Mouse (Mus musculus) bone marrow macrophage, adult 2 months (primary cell): ENCODE results near the gene Dnah8. TPM values are rescaled to one million over a fixed set of nuclear protein-coding genes. Genes with fewer than 3 reads are reported as not detected.

Experiments
- H3K27ac ChIP-seq: 2 replicates; pipeline ENCODE4 v1.5.1; 2012; ENCODE audit warnings: low read depth, low read length; ENCODE audit not compliant: insufficient read depth
- H3K4me1 ChIP-seq: 2 replicates; pipeline ENCODE4 v1.6.1; 2012; ENCODE audit warnings: low read length; ENCODE audit not compliant: control insufficient read depth, insufficient read depth
- H3K4me3 ChIP-seq: 2 replicates; pipeline ENCODE4 v1.5.1; 2012; ENCODE audit warnings: mild to moderate bottlenecking, low read length, moderate library complexity; ENCODE audit not compliant: insufficient read depth
- CTCF ChIP-seq: IDR thresholded peaks from 2 replicates; pipeline ENCODE4 v1.5.1; 2012; ENCODE audit warnings: low read depth, mild to moderate bottlenecking, low read length, moderate library complexity
- POLR2A ChIP-seq: IDR thresholded peaks from 2 replicates; pipeline ENCODE4 v1.6.1; 2012; ENCODE audit warnings: mild to moderate bottlenecking, low read depth, low read length, borderline replicate concordance
- polyA plus RNA-seq: library from polyadenylated mRNA; stranded (reverse); fragments of >200 nt; gene quantifications from 2 replicates; pipeline ENCODE4 v1.2.4, GENCODE M21; 2012; ENCODE audit not compliant: missing spikeins, insufficient read depth, insufficient read length

Dnah8 gene
- polyA plus RNA-seq, 1 experiment = 0.64 TPM

DNA sequence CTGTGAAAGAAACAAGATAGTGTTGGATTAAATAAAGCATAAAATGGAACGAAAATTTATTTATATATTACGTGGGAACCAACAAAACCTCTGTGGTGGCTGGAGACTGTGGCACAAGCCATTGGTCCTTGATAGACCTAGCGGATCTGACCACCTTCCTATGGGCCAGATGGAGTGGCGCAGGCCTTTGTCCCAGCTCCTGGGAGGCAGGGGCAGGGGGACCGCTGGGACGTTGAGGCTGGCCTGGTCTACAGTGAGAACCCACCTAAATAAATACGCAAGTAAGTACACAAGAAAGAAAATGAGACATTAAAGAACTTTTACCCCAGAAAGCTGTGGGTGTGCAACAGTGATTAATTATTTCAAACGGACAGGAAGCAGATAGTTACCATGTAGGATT lies 156.9 kb downstream of the Dnah8 start:
- Histone ChIP-seq H3K27ac (no peak overlapping the region), H3K4me1 (no peaks in the 10 kb centered on the region), H3K4me3 (no peak overlapping the region)
- TF ChIP-seq CTCF (no peak), POLR2A (no peak)

DNA sequence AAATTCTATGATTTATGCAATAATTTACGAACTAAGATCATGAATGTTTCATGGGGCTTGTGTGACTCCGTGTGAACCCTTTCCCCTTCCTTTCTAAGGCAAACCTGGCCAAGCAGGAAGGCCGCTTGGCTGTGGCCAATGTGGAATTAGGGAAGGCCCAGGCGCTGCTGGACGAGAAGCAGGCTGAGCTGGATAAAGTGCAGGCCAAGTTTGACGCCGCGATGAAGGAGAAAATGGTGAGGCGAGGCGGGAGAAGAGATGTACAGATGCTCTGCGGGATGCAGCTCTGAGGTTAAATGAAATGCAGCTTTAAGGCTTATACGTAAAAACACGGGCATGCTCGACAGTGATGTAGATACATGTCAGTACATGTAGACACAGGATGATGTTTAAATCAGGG lies 158.1 kb downstream of the Dnah8 start:
- TF ChIP-seq CTCF (no peak), POLR2A (no peak)
- H3K27ac ChIP-seq = no peak overlapping the region
- no peaks in the 10 kb centered on the region for H3K4me1 ChIP-seq
- no peak overlapping the region for H3K4me3 ChIP-seq

DNA sequence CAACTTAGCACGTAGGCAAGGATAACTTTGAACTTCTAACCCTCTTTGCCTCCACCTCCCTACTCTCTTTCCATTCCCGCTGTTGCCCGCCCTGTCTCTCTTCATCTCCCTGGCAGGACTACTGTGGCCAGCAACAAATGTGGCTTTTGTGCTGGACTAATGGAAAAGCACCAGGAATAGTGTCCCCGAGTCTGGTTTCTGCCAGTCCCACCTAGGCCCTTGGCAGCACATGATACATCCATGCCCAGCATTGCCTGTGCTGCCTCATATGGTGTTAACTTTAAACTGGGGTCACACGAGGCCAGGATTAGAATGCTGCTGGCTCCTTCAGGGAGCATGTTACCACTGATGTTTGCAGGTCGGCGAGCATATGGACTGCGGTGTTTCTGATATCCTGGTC lies 164.2 kb downstream of the Dnah8 start:
- TF ChIP-seq POLR2A (no peak), CTCF (no peak)
- no peaks in the 10 kb centered on the region for H3K4me1 ChIP-seq
- no peak overlapping the region for H3K4me3 ChIP-seq
- H3K27ac ChIP-seq = no peak overlapping the region

DNA sequence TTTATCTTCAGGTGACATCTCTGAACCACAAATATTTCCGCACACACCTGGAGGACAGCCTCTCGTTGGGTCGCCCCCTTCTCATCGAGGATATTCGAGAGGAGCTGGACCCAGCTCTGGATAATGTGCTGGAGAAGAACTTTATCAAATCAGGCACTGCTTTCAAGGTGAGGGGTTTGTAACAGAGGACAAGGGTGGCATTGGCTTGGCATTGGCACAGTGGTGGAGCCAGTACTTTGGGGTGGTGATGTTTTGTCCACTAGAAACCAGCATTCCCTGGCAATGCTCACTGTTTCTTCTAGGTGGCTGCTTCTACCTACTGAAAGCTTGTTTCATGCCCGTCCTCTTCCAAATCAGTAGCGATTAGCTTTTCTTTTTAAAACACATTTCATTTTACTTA lies 166.7 kb downstream of the Dnah8 start:
- Histone ChIP-seq H3K4me3 (no peak overlapping the region), H3K27ac (no peak overlapping the region), H3K4me1 (no peaks in the 10 kb centered on the region)
- TF ChIP-seq POLR2A = no peak
- TF ChIP-seq CTCF = no peak

GRCm38 (mm10) chr17:30792396-30792795 lies 168.2 kb downstream of the Dnah8 start:
- Histone ChIP-seq H3K4me1 (no peaks in the 10 kb centered on the region), H3K4me3 (no peak overlapping the region), H3K27ac (no peak overlapping the region)
- no peak for TF ChIP-seq POLR2A
- TF ChIP-seq CTCF = no peak

DNA sequence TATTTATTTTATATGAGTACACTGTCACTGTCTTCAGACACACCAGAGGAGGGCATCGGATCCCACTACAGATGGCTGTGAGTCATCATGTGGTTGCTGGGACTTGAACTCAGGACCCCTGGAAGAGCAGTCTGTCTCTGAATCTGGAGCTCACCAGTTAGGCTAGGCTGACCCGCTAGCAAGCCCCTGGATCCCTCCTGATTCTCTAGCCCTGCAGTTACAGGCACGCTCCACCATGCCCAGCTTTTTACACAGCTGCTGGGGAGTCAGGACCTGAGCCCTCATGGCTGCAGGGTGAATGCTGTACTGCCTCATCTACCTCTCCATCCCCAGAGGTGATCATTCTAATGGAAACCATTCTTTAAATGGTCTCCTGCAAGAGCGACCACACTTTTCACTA lies 172.5 kb downstream of the Dnah8 start:
- H3K4me1 ChIP-seq = no peaks in the 10 kb centered on the region
- H3K4me3 ChIP-seq = no peak overlapping the region
- no peak for TF ChIP-seq POLR2A
- TF ChIP-seq CTCF = no peak
- H3K27ac ChIP-seq = no peak overlapping the region

DNA sequence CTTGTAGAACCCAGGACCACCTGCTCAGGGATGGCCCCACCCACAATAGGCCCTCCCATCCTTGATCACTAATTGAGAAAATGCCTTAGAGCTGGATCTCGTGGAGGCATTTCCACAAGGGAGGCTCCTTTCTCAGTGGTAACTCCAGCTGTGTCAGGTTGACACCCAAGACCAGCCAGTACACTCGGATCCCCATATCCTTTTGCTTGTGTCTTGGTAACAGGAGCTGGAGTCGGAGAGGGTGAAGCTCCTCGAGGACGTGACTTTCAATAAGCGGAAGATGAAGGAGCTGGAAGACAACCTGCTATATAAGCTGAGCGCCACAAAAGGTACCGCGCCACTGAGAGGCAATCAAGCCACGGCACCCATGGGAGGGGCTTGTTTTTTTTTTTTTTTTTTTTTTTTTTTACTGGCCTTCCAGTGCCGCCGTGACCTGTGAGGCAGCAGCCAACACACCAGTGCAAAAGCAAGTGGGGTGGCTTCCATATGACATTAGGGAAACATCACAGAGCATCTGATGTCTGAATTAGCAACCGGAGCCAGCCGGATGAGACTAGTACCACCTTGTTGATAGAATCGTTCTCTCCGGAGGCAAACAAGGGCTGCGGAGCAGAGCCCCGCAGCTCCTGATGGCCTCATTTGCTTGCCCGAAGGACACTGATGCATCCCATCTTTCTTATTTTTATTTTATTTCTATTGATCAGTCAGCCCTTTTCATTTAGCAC lies 176.3 kb downstream of the Dnah8 start:
- H3K4me3 ChIP-seq = no peak overlapping the region
- no peak overlapping the region for H3K27ac ChIP-seq
- TF ChIP-seq CTCF (no peak), POLR2A (no peak)
- H3K4me1 ChIP-seq = no peaks in the 10 kb centered on the region

- H3K4me1 ChIP-seq = no peaks in the 10 kb centered on the region
- TF ChIP-seq POLR2A (no peak), CTCF (no peak)
- H3K27ac ChIP-seq = no peak overlapping the region
These were observed 179.5 kb downstream of the Dnah8 start for GRCm38 (mm10) chr17:30803668-30804067.

GRCm38 (mm10) chr17:30804955-30805354 lies 180.8 kb downstream of the Dnah8 start:
- TF ChIP-seq CTCF = no peak
- TF ChIP-seq POLR2A = no peak
- no peak overlapping the region for H3K4me3 ChIP-seq

More at GRCm38 (mm10) chr17:30803668-30804067, 179.5 kb downstream of the Dnah8 start:
- no peak overlapping the region for H3K4me3 ChIP-seq

GRCm38 (mm10) chr17:30805511-30806059 lies 181.4 kb downstream of the Dnah8 start:
- TF ChIP-seq CTCF (no peak), POLR2A (no peak)
- H3K4me1 ChIP-seq = no peaks in the 10 kb centered on the region
- H3K4me3 ChIP-seq = no peak overlapping the region
- no peak overlapping the region for H3K27ac ChIP-seq

More at GRCm38 (mm10) chr17:30804955-30805354, 180.8 kb downstream of the Dnah8 start:
- H3K27ac ChIP-seq = no peak overlapping the region
- no peaks in the 10 kb centered on the region for H3K4me1 ChIP-seq
